Mouse (Mus musculus): Measurements from ENCODE around the gene Efna3.

Efna3 gene

DNA sequence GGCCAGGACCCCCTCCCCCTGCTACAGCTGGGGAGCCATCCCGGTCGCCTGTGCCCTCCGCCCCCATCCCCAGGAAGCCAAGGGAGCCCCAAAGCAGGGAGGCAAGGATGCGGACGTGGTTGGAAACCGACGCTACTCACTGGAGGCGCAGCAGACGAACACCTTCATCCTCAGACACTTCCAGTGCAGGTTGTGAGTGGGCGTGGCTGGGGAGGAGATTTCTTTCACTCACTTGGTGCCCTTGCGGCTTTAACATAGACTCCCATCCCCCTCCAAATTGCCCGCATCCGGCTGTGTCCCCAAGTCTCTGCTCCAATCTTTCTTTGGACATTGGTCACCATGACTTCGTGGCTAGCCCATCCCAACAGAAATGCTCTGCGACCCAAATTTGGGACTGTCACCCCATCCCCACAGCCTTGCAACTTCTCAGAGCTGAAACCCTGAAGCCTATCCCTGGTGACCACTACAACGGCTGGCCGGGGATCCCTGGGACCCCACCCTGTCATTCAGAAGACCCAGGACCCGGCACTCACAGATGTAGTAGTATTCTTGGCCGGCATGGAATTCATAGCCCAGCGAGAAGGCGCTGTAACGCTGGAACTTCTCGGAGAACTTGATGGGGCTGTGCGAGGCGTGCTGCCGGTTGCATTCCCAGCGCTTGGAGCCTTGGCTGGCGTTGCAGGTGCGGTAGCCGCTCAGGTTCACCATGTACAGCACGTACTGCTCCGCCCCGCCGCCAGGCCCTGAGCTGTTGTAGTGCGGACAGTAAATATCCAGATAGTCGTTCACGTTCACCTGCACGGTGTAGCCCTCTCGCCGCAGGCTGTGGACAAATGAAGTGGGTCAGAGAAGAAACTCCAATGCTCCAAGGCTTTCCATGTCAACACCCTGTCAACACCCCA lies 6.6 kb downstream of the Efna3 start:
- WGBS = 12% methylated on average over 40 of the region's 40 CpGs

DNA sequence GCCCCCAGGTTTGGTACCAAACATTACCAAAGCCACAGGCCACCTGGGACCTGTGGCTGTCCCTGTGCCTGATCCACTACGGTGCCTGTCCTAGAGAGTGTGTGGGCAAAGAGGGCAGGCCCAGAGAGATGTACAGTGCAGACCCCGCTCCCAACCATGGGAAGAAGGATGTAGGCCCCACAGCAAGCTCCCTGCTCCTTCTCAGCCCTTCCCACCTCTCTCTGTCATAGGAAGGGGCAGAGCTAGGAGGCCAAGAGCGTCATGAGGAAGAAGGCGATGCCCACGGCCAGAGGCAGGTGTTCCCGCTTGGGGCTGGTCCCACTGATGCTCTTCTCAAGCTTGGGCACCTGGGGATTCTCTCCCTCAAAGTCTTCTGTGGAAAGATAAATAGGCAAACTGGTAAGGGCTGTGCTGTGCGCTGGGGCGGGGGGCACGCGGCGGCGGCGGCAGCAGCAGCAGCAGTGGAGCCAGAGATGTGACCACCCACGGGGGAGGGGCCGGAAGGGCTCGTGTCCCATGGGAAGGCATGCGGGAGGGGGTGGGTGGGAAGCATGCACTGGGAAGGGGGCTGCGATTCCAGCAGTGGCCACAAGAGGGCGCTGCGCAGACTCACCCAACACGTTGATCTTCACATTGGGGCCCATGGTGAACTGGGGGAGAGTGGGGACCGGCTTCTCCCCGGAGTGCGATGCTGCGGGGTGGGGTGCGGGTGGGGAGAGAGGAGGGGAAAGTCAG lies 7.4 kb downstream of the Efna3 start:
- WGBS = 7% methylated on average over 26 of the region's 26 CpGs

- 34% methylated on average over 2 of the region's 2 CpGs for WGBS
These were observed 8.0 kb downstream of the Efna3 start for GRCm38 (mm10) chr3:89314791-89315190.

- WGBS = 71% methylated on average over 5 of the region's 5 CpGs
These were observed 8.4 kb downstream of the Efna3 start for GRCm38 (mm10) chr3:89314340-89314739.

- WGBS = 17% methylated on average over 9 of the region's 9 CpGs
These were observed 14.7 kb downstream of the Efna3 start for GRCm38 (mm10) chr3:89308089-89308488.

DNA sequence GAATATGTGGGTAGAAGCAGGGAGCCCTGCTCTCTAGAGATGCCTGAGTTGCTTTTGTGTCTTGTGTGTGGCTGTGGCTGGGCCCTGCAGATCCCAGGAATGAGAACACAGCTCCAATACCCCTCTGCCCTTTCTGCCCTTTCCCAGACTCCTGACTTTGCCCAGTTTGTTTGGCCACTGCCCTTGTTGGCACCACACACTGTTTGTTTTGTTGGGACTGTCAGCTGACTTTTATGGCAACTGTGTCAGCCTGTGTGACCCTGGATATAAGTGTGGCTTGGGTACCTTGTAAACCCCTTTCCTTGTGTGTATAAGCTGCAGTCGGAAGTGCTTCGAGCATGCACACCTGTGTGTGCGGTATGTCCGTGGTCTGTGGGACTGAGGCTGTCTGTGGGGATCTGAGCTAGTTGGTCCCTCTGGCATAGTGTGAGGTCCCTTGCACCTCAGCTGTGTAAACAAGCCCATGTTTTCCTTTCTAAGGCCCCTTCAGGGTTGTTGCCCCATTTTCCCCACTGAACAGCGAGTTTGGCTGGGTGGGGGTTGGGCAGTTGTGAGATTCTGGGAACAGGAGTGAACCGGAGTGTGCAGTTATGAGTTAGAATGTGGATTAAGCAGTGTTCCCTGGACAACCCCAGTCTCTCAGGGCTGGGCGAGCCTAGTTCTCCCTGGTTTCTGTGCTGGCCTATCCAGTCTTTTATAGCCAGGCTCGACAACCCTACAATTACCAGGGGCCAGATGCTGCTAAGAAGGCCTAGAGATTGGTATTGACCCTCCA lies 17.0 kb downstream of the Efna3 start:
- 88% methylated on average over 8 of the region's 8 CpGs for WGBS

DNA sequence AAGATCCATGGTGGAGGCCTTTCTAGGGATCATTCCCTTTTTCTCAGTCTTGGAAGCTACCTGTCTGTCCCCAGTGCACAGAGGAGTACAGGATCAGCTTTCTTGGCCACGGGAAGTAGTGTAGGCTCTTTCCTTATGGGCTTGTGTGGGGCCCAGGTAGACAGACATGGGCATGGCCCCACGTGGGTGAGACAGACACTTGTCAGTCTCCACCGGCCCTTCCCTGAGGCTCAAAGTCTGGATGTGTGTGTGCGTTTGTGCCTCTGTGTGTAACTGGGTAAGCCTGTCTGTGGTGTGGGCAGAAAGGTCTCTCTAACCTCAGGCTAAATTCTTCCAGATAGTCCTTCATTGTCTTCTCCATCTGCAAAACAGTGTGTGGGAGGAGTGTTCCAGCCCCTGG lies 17.7 kb downstream of the Efna3 start:
- WGBS = 87% methylated on average over 4 of the region's 4 CpGs

DNA sequence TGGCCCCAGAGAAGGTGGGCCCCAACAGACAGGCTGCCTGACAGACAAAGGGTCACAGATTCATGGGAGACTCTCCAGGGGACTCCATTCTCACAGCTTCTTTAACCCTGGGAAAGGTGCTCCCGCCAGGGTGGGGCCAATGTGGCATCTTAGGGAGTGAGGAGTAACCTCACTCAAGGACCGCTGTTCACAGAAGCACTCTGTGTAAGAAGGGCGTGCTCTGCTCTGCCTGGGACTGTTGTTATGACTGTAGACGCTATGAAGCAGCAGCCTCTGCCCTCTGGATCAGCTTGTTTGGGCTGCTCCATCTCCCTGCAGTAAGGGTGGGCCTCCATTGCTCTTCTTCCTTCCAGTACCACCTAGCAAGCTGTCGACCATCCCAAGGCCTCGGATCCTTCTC lies 18.3 kb downstream of the Efna3 start:
- WGBS = 84% methylated on average over 6 of the region's 6 CpGs

- WGBS = 64% methylated on average over 2 of the region's 2 CpGs
These were observed 22.3 kb downstream of the Efna3 start for GRCm38 (mm10) chr3:89300514-89300913.

- WGBS = 38% methylated on average over 1 of the region's 1 CpGs
These were observed 22.7 kb downstream of the Efna3 start for GRCm38 (mm10) chr3:89300071-89300470.

DNA sequence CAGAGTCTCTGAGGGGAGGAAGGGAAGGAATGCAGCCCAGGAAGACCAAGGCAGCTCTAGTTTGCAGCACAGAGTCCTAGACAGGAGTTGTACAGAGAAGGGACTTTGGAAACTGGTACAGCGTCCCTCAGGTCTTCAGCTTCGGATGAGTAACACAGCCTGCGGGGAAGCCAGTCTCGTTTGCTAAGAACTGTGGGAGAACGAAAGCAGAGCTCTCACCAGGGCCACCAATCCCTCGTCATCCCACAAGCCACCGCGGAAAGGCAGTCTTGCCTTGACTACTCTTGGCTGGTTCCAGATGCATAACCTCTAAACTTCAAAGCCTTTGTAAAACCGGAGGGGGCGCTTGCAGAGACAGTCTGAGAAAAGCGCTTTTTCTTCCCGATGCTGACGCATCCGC lies 23.3 kb downstream of the Efna3 start:
- 7% methylated on average over 14 of the region's 14 CpGs for whole genome bisulfite sequencing

DNA sequence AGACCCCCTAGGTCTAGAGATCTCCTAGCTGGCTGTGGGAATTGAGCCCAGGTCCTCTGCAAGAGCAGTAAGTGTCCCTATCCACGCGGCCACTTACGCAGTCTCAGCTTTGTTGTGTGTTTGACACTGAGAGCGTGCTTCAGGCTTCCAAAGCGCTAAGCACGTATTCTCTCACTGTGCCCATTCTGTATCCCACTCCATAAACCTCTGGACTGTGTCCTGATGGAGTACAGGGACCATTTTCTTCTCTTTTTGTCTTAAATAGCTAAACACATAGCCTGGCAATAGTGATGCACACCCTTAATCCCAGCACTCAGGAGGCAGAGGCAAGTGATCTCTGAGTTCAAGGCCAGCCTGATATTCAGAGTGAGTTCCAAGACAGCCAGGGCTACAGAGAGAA lies 23.9 kb downstream of the Efna3 start:
- 90% methylated on average over 6 of the region's 6 CpGs for WGBS

DNA sequence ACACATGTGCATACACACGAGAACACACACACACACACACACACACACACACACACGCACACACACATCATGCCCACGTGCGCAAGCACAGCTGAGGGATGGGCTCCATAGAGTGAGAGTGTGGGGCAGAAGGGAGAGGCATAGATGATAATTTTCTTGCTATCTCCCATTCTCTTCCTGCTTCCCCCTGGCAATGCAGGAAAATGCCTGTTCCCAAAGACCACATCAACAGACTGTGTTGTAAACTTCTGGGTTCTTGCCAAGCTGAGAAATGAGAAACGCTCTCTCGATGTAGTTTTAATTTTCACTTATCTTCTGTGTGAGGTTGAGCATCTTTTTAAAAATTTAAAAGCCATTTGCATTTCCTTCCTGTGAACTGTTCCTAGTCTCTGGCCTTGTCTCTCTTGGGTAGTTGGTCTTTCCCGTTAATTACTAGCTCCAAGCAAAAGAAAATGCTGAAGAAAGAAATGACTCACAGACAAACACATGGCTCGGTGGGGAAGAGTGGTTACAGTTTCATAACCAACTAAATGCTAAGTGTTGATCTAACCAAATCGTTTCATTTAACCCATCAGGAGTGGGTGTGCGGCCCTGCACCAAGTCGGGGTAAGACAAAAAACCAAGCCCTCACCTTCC lies 25.9 kb downstream of the Efna3 start:
- WGBS = 53% methylated on average over 11 of the region's 11 CpGs

DNA sequence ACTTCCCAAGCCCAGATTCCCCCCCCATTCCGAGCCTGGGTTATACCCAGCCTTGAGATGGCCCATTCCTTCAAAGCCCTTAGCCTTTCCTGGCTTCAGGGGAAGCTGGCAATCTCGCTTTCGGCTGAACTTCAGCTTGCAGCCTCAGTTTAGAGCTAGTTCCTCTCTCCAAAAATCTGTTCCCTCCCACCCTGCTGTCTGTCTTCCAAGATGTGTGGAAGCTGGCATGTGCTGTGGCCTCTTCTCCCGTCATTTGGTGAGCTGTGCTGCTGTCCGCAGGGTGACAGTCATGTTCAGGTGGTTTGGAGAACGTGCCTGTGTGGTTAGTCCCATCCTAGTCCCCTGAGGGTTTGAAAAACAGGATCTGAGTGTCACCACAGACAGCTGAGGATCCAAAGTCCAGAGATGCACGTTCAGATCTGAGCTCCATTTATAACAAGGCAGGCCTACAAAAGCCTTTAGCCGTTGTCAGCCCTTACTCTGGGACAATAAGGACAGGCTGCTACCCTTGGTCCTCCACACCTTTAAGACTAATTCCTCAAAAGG lies 27.0 kb downstream of the Efna3 start:
- whole genome bisulfite sequencing = 53% methylated on average over 8 of the region's 8 CpGs

DNA sequence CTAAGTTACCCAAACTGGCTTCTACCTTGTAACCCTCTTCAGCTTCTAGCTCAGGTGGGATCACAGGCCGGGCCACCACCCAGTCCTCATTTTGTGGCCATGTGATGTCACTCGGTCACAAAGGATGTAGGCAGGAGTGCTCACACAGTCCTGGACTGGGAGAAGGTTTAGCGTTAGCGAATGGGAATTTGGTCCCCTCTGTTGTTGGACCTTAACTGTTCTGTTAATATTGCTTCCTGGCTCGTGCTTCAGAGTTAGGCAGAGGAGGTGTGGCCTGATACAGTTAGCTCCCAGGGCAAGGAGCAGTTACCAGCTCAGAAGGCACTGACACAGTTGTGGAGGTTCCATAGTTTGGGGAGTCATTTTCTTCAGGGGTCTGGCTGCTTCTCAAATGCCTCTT lies 28.6 kb downstream of the Efna3 start:
- WGBS = 90% methylated on average over 5 of the region's 5 CpGs

GRCm38 (mm10) chr3:89293247-89293918 lies 29.4 kb downstream of the Efna3 start:
- 90% methylated on average over 11 of the region's 11 CpGs for WGBS

GRCm38 (mm10) chr3:89292303-89292702 lies 30.5 kb downstream of the Efna3 start:
- 83% methylated on average over 5 of the region's 5 CpGs for WGBS

GRCm38 (mm10) chr3:89291874-89292273 lies 30.9 kb downstream of the Efna3 start:
- 84% methylated on average over 10 of the region's 10 CpGs for WGBS

GRCm38 (mm10) chr3:89288503-89288928 lies 34.2 kb downstream of the Efna3 start:
- 43% methylated on average over 7 of the region's 7 CpGs for WGBS

DNA sequence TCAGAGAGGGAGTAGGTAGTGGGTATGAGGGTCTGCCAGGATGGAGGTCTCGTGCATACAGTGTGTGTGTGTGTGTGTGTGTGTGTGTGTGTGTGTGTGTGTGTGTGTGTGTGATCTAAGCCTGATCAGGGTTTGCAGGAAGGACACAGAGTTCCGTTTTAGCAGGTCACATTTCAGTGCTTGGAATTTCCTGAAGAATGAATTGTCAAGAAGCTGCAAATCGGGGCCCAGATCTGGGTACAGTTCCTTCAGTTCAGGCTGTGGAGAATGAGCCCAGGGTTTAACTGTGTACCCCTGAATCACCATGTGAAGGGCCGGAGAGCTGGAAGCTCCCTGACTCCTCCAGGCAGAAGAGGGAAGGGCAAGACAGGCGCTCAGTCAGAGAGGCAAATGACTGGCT lies 35.5 kb downstream of the Efna3 start:
- WGBS = 82% methylated on average over 5 of the region's 5 CpGs

GRCm38 (mm10) chr3:89285526-89285925 lies 37.2 kb downstream of the Efna3 start:
- 53% methylated on average over 2 of the region's 2 CpGs for WGBS
